Mouse (Mus musculus): ENCODE results near the gene Sbf1.
A peak's percentile ranks its signal among the peaks of the same experiment; 100 is the strongest.

The Sbf1 gene

GRCm38 (mm10) chr15:89284094-89284493 lies 31.0 kb downstream of the Sbf1 start:
- no peak for DNase-seq (ENCODE audit: low spot score in 2 of 2)

- DNase-seq (ENCODE audit: low spot score in 2 of 2), result no peak
These were observed 32.6 kb downstream of the Sbf1 start for GRCm38 (mm10) chr15:89282546-89282945.

GRCm38 (mm10) chr15:89277366-89277765 lies 37.7 kb downstream of the Sbf1 start:
- DNase-seq (ENCODE audit: low spot score in 2 of 2), result no peak

- no peak for DNase-seq (ENCODE audit: low spot score in 2 of 2)
These were observed 39.6 kb downstream of the Sbf1 start for GRCm38 (mm10) chr15:89275497-89275896.

- no peak for DNase-seq (ENCODE audit: low spot score in 2 of 2)
These were observed 50.6 kb downstream of the Sbf1 start for GRCm38 (mm10) chr15:89264485-89264884.

GRCm38 (mm10) chr15:89258997-89259396 lies 56.1 kb downstream of the Sbf1 start:
- no peak for DNase-seq (ENCODE audit: low spot score in 2 of 2)

- peak in 1 of 2 experiments; percentile 15 for DNase-seq (ENCODE audit: low spot score in 2 of 2)
These were observed 59.8 kb downstream of the Sbf1 start for GRCm38 (mm10) chr15:89255330-89255729.

GRCm38 (mm10) chr15:89249063-89249462 lies 66.0 kb downstream of the Sbf1 start:
- DNase-seq (ENCODE audit: low spot score in 2 of 2), result no peak

GRCm38 (mm10) chr15:89241025-89241424 lies 74.1 kb downstream of the Sbf1 start:
- DNase-seq (ENCODE audit: low spot score in 2 of 2), result no peak

GRCm38 (mm10) chr15:89239751-89240392 lies 75.2 kb downstream of the Sbf1 start:
- peak in 1 of 2 experiments; percentile 12 for DNase-seq (ENCODE audit: low spot score in 2 of 2)

Measured in heart, adult 9 months (tissue).